Mouse (Mus musculus) megakaryocyte, embryonic 14.5 days (primary cell): ENCODE results near the gene Rsad1. TPM values are rescaled to one million over a fixed set of nuclear protein-coding genes. Genes with fewer than 3 reads are reported as not detected.

Source experiments
- H3K27me3 ChIP-seq: replicated peaks from 2 replicates; pipeline ENCODE3; 2012; ENCODE audit warnings: inconsistent platforms
- H3K36me3 ChIP-seq: replicated peaks from 2 replicates; pipeline ENCODE3; 2012; ENCODE audit warnings: low read length, inconsistent platforms, mixed read lengths
- H3K4me1 ChIP-seq: 2 replicates; pipeline ENCODE4 v1.6.1; 2012; ENCODE audit warnings: inconsistent platforms
- H3K4me3 ChIP-seq: replicated peaks from 2 replicates; pipeline ENCODE3; 2012; ENCODE audit warnings: moderate library complexity, mild to moderate bottlenecking, inconsistent platforms
- H3K9me3 ChIP-seq: 2 replicates; pipeline ENCODE4 v1.6.1; 2012; ENCODE audit warnings: inconsistent platforms
- FLI1 ChIP-seq: IDR thresholded peaks from 2 replicates; pipeline ENCODE4 v1.6.1; 2012; ENCODE audit warnings: low read length, inconsistent platforms, mixed read lengths
- GATA1 ChIP-seq: IDR thresholded peaks from 3 replicates; pipeline ENCODE4 v1.6.1; 2012; ENCODE audit warnings: mixed read lengths, low read length, inconsistent platforms, borderline replicate concordance
- polyA plus RNA-seq: library from polyadenylated mRNA; stranded (reverse); fragments of >175 nt; gene quantifications from 2 replicates; pipeline ENCODE4 v1.2.3, GENCODE M21; 2012; ENCODE audit warnings: low replicate concordance; ENCODE audit not compliant: insufficient read depth

Rsad1 gene
- polyA plus RNA-seq, 1 experiment = 2.2 TPM

GRCm38 (mm10) chr11:94549691-94550441 lies 811 bp upstream of the Rsad1 start:
- Histone ChIP-seq H3K4me3 (peak overlapping the region; percentile 98), H3K9me3 (peaks cover 7% of the 10 kb centered on the region), H3K36me3 (peaks cover 9% of the 10 kb centered on the region), H3K27me3 (no peaks in the 10 kb centered on the region), H3K4me1 (peaks cover 52% of the 10 kb centered on the region)
- TF ChIP-seq FLI1 (no peak), GATA1 (no peak)

DNA sequence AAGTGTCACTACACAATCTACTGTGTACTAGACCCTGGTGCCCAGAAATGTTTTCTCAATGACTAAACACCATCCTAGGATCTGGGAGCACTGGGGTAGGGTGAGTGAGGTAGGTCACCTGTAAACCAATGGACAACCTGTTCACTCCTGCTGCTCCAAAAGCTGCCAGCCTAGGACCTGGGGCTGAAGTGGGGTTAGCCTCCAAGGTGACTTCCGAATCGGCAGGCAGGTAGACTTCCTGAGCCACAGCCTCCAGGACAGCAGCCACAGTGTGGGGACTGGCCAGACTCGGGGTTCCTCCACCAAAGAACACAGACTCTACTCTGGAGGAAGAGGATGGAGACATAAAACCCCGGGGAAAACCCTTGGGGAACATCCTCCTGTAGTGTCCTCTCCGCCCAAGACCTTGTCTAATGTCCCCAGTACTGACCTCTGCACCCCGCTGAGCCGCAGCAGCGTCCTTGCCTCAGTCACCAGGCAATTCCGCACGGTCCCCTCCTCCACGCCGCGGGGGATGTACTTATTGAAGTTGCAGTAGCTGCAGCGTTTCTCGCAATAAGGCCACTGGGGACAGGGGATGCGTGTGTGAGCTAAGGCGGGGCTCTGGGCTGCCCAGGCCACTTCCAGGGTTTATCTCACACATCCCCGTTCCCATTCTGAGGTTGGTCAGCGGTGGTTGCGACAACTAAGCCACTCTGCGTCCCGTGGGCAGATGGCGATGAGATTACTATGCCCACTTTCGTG lies 842 bp downstream of the Rsad1 start:
- H3K9me3 ChIP-seq = peaks cover 7% of the 10 kb centered on the region
- peaks cover 21% of the 10 kb centered on the region for H3K36me3 ChIP-seq
- H3K4me3 ChIP-seq = peak overlapping the region; percentile 98
- H3K4me1 ChIP-seq = peaks cover 50% of the 10 kb centered on the region
- H3K27me3 ChIP-seq = no peaks in the 10 kb centered on the region
- TF ChIP-seq FLI1 (no peak), GATA1 (no peak)

GRCm38 (mm10) chr11:94547271-94547670 lies 1.8 kb downstream of the Rsad1 start:
- TF ChIP-seq GATA1 (no peak), FLI1 (no peak)
- no peaks in the 10 kb centered on the region for H3K27me3 ChIP-seq
- H3K9me3 ChIP-seq = peaks cover 7% of the 10 kb centered on the region
- peaks cover 50% of the 10 kb centered on the region for H3K4me1 ChIP-seq
- no peak overlapping the region for H3K4me3 ChIP-seq
- H3K36me3 ChIP-seq = peaks cover 31% of the 10 kb centered on the region

- Histone ChIP-seq H3K36me3 (peaks cover 32% of the 10 kb centered on the region), H3K4me3 (no peak overlapping the region), H3K27me3 (no peaks in the 10 kb centered on the region), H3K9me3 (peaks cover 3% of the 10 kb centered on the region), H3K4me1 (peaks cover 49% of the 10 kb centered on the region)
- TF ChIP-seq GATA1 (no peak), FLI1 (no peak)
These were observed 2.7 kb downstream of the Rsad1 start for GRCm38 (mm10) chr11:94546381-94546780.

DNA sequence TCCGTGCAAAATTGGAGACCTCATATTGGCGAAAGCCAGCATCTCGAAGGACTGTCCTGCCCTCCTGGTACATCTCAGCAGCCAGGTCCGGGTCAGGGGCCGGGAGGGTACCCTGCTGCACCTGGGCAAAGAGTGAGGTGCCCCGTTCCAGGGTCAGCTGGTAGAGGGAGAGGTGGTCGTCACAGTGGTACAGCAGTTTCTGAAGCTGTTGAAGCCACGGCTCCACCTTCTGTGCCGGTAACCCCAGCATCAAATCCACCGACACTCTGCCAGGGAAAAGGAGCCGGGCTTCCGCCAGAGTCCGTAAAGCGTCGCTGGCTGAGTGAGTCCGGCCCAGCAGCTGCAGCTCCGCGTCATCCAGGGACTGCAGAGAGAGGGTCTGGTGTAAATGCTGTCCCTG lies 4.6 kb downstream of the Rsad1 start:
- Histone ChIP-seq H3K4me1 (peaks cover 29% of the 10 kb centered on the region), H3K9me3 (no peaks in the 10 kb centered on the region), H3K4me3 (no peak overlapping the region), H3K36me3 (peaks cover 41% of the 10 kb centered on the region), H3K27me3 (no peaks in the 10 kb centered on the region)
- no peak for TF ChIP-seq FLI1
- no peak for TF ChIP-seq GATA1

GRCm38 (mm10) chr11:94543932-94544331 lies 5.1 kb downstream of the Rsad1 start:
- peaks cover 46% of the 10 kb centered on the region for H3K36me3 ChIP-seq
- no peak overlapping the region for H3K4me3 ChIP-seq
- H3K4me1 ChIP-seq = peaks cover 24% of the 10 kb centered on the region
- TF ChIP-seq GATA1 (no peak), FLI1 (no peak)
- H3K9me3 ChIP-seq = no peaks in the 10 kb centered on the region
- H3K27me3 ChIP-seq = no peaks in the 10 kb centered on the region

DNA sequence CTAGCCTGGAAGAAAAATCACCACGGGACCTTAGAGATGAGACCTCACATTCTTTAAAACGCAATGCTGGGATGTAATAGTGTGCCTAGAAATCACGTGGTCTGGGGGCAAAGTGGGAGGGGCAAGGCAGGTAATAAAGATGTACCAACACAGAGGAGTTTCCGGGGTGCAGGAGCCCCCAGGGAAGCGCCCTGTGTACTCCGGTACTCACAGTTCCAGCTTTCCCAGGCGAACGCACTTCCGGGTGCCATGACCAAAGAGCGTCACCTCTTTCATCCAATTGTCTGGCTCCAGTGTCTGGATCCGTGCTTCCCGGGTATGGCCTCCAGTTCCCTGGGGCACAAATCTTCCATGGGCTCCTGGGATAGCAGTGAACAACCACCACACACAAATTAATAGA lies 5.7 kb downstream of the Rsad1 start:
- Histone ChIP-seq H3K27me3 (no peaks in the 10 kb centered on the region), H3K36me3 (peaks cover 49% of the 10 kb centered on the region), H3K9me3 (no peaks in the 10 kb centered on the region), H3K4me3 (no peak overlapping the region), H3K4me1 (peaks cover 19% of the 10 kb centered on the region)
- TF ChIP-seq FLI1 (no peak), GATA1 (no peak)

DNA sequence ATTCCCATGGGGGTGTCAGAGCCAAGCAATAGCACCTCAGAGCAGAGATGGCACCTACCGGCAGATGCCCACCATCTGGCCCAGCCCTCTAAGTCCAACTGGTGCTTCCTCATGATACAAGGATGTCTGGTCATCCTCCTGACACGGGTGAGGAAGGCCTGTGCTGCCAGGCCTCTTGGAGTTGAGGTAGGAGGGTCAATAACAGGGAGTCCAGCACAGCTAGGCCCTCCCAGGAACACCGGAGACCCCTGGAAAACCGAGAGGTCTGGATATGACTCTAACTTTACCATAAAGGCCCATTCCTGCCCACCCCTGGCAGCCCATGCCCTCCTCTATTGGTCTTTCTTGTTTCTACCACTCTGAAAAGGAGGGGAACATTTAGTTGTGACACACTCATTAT lies 6.7 kb downstream of the Rsad1 start:
- TF ChIP-seq GATA1 = no peak
- TF ChIP-seq FLI1 = no peak
- Histone ChIP-seq H3K9me3 (no peaks in the 10 kb centered on the region), H3K4me3 (no peak overlapping the region), H3K36me3 (peaks cover 54% of the 10 kb centered on the region), H3K4me1 (peaks cover 14% of the 10 kb centered on the region), H3K27me3 (no peaks in the 10 kb centered on the region)

- Histone ChIP-seq H3K9me3 (peaks cover 2% of the 10 kb centered on the region), H3K36me3 (peaks cover 55% of the 10 kb centered on the region), H3K4me3 (no peak overlapping the region), H3K27me3 (peaks cover 2% of the 10 kb centered on the region), H3K4me1 (peaks cover 16% of the 10 kb centered on the region)
- TF ChIP-seq GATA1 = no peak
- TF ChIP-seq FLI1 = no peak
These were observed 9.3 kb downstream of the Rsad1 start for GRCm38 (mm10) chr11:94539761-94540160.

GRCm38 (mm10) chr11:94538733-94539292 lies 10.2 kb downstream of the Rsad1 start:
- peaks cover 12% of the 10 kb centered on the region for H3K4me1 ChIP-seq
- peaks cover 5% of the 10 kb centered on the region for H3K9me3 ChIP-seq
- H3K36me3 ChIP-seq = peaks cover 48% of the 10 kb centered on the region
- H3K27me3 ChIP-seq = peaks cover 11% of the 10 kb centered on the region
- TF ChIP-seq FLI1 (no peak), GATA1 (no peak)
- H3K4me3 ChIP-seq = no peak overlapping the region
